Mouse (Mus musculus): Measurements from ENCODE around the gene Cfb.

DNA sequence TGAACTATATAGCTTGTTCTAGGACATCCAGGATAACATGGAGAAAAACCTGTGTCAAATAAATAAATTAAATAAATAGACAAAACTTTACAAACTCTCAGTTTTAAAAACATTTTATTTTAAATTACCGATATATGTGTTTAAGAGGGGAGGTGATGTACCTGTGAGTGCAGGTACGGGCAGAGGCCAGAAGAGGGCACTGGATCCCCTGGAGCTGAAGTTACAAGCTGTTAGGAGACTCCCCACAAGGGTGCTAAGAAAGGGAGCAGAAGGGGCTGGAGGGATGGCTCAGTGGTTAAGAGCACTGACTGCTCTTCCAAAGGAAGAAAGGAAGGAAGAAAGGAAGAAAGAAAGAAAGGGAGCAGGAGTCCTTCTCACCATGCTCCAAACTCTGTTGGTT is 29.1 kb upstream of the Cfb start:
- TF ChIP-seq CTCF (IDR thresholded peaks at IDR 0.05; ENCODE audit: low read depth, low read length) (no peak), POLR2A (IDR thresholded peaks at IDR 0.05; ENCODE audit: borderline replicate concordance, low read depth, low read length) (no peak)

Data from bone marrow macrophage, adult 2 months (primary cell).